In genomic region chr15:27675122-27675521, GRCm38 (mm10) we compare ENCODE assay signal across 30 mouse cellular contexts. TPM values are rescaled to one million over a fixed set of nuclear protein-coding genes. Genes with fewer than 3 reads are reported as not detected.
DNase-seq lines count a peak whose midpoint lies in the region; ATAC-seq and TF ChIP-seq lines count a peak whose summit lies in the region.
"Had no signal": no experiment of that assay in that cellular context is flagged by ENCODE, and none has a peak within 500 bp of the region (broad histone marks: within the 10 kb centered on the region; RNA-seq: fewer than 3 reads in every experiment).

No protein-coding gene starts in this region.

- WGBS in liver, postnatal 0 days (ENCODE audit: insufficient replicate concordance) = 46% methylated on average over 7 of the region's 7 CpGs

- TF ChIP-seq EP300 in liver, postnatal 0 days (IDR thresholded peaks at IDR 0.05; ENCODE audit: low read depth) = no peak

- no peak for TF ChIP-seq CTCF in liver, postnatal 0 days (IDR thresholded peaks at IDR 0.05; ENCODE audit: low read depth)

- H3K27me3 ChIP-seq in liver, postnatal 0 days (ENCODE audit: insufficient read depth, low read length) = peaks cover 3% of the 10 kb centered on the region; the same call in 1 of the 2 replicates
- H3K27me3 ChIP-seq: embryonic facial prominence, embryonic 12.5 days; limb, embryonic 12.5 days; midbrain, embryonic 15.5 days; neural tube, embryonic 12.5 days had no signal

- no peaks in the 10 kb centered on the region for H3K36me3 ChIP-seq in liver, postnatal 0 days (replicated peaks; ENCODE audit: insufficient read depth, low read length)
- H3K36me3 ChIP-seq: embryonic facial prominence, embryonic 12.5 days; hindbrain, embryonic 12.5 days; limb, embryonic 12.5 days; midbrain, embryonic 15.5 days; neural tube, embryonic 12.5 days had no signal

- H3K9me3 ChIP-seq in liver, postnatal 0 days (ENCODE audit: low read length) = no peaks in the 10 kb centered on the region
- H3K9me3 ChIP-seq: embryonic facial prominence, embryonic 12.5 days; hindbrain, embryonic 12.5 days; limb, embryonic 12.5 days; midbrain, embryonic 15.5 days; neural tube, embryonic 12.5 days had no signal

- H3K27ac ChIP-seq in liver, postnatal 0 days (ENCODE audit: low read depth) = peak overlapping the region; percentile 44; the same call in 1 of the 2 replicates
- H3K27ac ChIP-seq: embryonic facial prominence, embryonic 12.5 days; hindbrain, embryonic 12.5 days; kidney, postnatal 0 days; limb, embryonic 12.5 days; midbrain, embryonic 15.5 days; neural tube, embryonic 12.5 days had no signal

- H3K4me1 ChIP-seq in liver, postnatal 0 days (ENCODE audit: insufficient read depth) = peaks cover 2% of the 10 kb centered on the region
- H3K4me1 ChIP-seq: limb, embryonic 12.5 days; neural tube, embryonic 12.5 days had no signal

- H3K4me2 ChIP-seq in liver, postnatal 0 days (ENCODE audit: low read depth, low read length) = 0 out of 2 replicates have a peak overlapping the region, but pooled peaks have one; percentile 9
- H3K4me2 ChIP-seq: embryonic facial prominence, embryonic 12.5 days; hindbrain, embryonic 12.5 days; limb, embryonic 12.5 days; liver, embryonic 11.5 days; midbrain, embryonic 15.5 days; neural tube, embryonic 12.5 days had no signal

- no peak for DNase-seq in liver, postnatal 0 days
- DNase-seq in liver = no peak
- peak; percentile 12 for DNase-seq in A20 (ENCODE audit: low read depth, low spot score)
- DNase-seq in testis, postnatal 10 days (ENCODE audit: low spot score) = no peak
- no peak for DNase-seq in cerebellum, postnatal 14 days
- DNase-seq in urinary bladder, postnatal 25 days (ENCODE audit: low spot score) = no peak
- DNase-seq: adrenal gland, postnatal 25 days; cerebellum, adult 2 months; cerebellum, postnatal 36 days; embryo, embryonic 11 days; gastrocnemius, postnatal 25 days; kidney, adult 8-10 months; kidney, postnatal 4 days; layer of hippocampus, adult 9-11 months; lung, postnatal 10 days; right cerebral cortex, postnatal 4 days; thymus, adult 18-20 months; thymus, postnatal 25 days had no signal

- no peak overlapping the region for H3K9ac ChIP-seq in liver, postnatal 0 days (replicated peaks)
- H3K9ac ChIP-seq: embryonic facial prominence, embryonic 12.5 days; hindbrain, embryonic 12.5 days; limb, embryonic 12.5 days; midbrain, embryonic 15.5 days; neural tube, embryonic 12.5 days had no signal

- H3K4me3 ChIP-seq in liver, postnatal 0 days (ENCODE audit: low read depth, low read length) = no peak overlapping the region
- H3K4me3 ChIP-seq: embryonic facial prominence, embryonic 12.5 days; hindbrain, embryonic 12.5 days; limb, embryonic 12.5 days; midbrain, embryonic 15.5 days; neural tube, embryonic 12.5 days had no signal

- ATAC-seq in liver, postnatal 0 days = no peak; the same call in 1 of the 2 replicates
- ATAC-seq in common myeloid progenitor, adult 5-6 weeks (replicated peaks; ENCODE audit: low read depth, poor library complexity, severe bottlenecking) = peak; percentile 55
- peak; percentile 59 for ATAC-seq in megakaryocyte progenitor cell, adult 5-6 weeks (replicated peaks; ENCODE audit: poor library complexity)
- ATAC-seq: CD4-positive, CD25-positive, alpha-beta regulatory T cell, adult 4 months; forebrain, embryonic 14.5 days; intestine, embryonic 16.5 days; midbrain, embryonic 15.5 days had no signal

RNA-seq across cellular contexts. Expression of gene Otulinl, which starts 6.3 kb away (rescaled TPM):
- polyA plus RNA-seq in liver, postnatal 0 days (2015; fragmentation: Nextera tagmentation; extraction: Ambion mirVana) = 12.3 and 13.7 TPM in 2 replicates
- 18.7 and 19.6 TPM in 2 replicates for total RNA-seq in common myeloid progenitor, adult 5-6 weeks (2017)
- total RNA-seq in megakaryocyte progenitor cell, adult 5-6 weeks (2015) = 69.7 and 87.3 TPM in 2 replicates
- 30.3 and 37.4 TPM in 2 replicates for total RNA-seq in megakaryocyte progenitor cell, adult 5-6 weeks (2017)

RNA-seq across cellular contexts. Expression of gene Otulin, which starts 44.6 kb away (rescaled TPM):
- 20.8 and 23.5 TPM in 2 replicates for polyA plus RNA-seq in liver, postnatal 0 days (2015; fragmentation: Nextera tagmentation; extraction: Ambion mirVana)
- 30.4 and 37.0 TPM in 2 replicates for total RNA-seq in common myeloid progenitor, adult 5-6 weeks (2017)
- total RNA-seq in megakaryocyte progenitor cell, adult 5-6 weeks (2015) = 71.6 and 72.0 TPM in 2 replicates
- 35.4 and 42.0 TPM in 2 replicates for total RNA-seq in megakaryocyte progenitor cell, adult 5-6 weeks (2017)
